Mouse (Mus musculus): Measurements from ENCODE around the gene Mrm3. TPM values are rescaled to one million over a fixed set of nuclear protein-coding genes. Genes with fewer than 3 reads are reported as not detected.

Gene Mrm3
- total RNA-seq, 2 experiments from 2014 or later, result 21.1 to 36.5 TPM

DNA sequence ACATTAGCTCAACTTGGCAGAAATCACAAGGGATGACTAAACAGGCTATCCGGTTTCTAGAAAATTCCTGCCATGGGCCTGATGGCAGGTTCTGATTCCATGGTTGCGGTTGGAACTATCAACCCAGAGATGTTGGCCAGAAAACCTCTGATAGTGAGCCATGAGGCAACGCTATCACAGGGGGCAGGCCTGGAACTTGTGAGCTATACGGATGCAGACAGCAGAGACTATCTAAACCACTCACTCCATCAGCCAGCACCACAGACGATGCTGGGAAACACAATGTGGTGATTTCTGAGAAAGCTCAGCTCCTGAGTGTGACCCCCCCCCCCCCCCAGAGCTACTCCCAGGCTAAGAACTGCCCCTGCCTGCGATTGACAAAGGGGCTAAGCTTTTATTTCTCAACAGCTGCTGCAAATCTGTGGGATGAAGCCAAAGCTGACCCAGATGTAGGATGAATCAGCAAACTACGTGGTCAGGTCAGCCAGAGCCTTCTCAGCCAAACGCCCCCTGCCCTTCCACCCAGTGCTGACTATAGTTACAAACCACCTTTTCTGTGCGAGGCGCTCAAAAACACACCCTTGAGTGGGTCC, 43.1 kb downstream of the Mrm3 start:
- ATAC-seq (replicated peaks; ENCODE audit: poor library complexity), result peak; percentile 31; the same call in 1 of the 2 replicates

DNA sequence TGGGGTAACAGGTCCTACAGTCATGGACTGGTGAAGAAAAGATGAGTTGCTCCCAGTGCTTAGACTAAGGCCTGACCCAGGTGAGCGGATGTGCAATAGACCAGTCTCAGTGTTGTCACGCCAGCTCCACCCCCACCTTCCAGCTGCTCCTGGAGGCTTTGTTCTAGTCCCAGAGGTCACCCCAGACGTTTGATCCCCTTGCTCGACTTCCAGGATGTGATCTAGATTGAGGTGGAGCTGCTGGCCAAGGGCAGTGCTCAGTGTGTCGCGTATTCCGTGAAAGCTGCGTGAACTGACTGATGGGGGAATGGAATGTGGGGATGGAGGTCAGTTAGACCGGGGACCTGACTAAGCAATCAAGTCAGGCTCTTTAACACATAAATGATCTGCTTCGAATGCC, 43.8 kb downstream of the Mrm3 start:
- no peak for ATAC-seq (replicated peaks; ENCODE audit: poor library complexity)

DNA sequence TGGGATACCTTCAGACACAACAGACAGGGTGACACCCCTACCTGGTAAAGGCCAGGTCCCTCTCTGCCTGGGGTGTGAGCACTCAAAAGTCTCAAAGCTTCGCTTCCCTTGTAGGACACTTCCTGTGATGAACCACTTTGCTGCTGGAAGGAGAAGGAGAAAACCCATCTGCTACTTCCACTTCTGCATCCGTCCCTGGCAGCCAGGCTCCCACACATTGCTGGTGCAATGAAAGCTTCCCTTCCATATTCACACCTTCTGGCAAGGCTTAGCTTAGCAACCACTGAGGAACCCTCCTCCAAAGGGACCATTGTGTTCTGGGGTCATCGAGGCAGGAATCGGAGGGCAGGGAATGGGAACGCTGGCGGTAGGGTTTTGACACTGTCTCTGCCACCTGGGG, 45.1 kb downstream of the Mrm3 start:
- ATAC-seq (replicated peaks; ENCODE audit: poor library complexity), result peak; percentile 58

GRCm38 (mm10) chr11:76290367-76290766, 46.9 kb downstream of the Mrm3 start:
- no peak for ATAC-seq (replicated peaks; ENCODE audit: poor library complexity)

DNA sequence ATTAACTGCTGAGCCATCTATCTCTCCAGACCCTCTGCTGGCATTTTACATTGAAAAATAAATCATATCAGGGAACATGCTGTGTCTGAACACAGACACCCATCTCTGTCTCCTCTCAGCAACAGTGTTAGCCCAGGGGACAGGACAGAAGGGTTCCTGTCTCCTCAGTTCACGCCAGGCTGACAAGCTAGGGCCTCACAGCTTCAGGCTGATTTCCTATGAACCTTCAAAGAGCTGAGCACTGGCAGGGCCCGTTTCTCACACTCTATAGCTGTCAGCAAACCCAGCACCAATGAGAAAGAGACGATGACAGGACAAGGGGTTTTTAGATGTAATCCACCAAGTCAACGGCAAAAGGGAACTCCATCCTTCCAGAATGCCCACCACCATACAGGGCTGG, 48.4 kb downstream of the Mrm3 start:
- ATAC-seq (replicated peaks; ENCODE audit: poor library complexity), result no peak

DNA sequence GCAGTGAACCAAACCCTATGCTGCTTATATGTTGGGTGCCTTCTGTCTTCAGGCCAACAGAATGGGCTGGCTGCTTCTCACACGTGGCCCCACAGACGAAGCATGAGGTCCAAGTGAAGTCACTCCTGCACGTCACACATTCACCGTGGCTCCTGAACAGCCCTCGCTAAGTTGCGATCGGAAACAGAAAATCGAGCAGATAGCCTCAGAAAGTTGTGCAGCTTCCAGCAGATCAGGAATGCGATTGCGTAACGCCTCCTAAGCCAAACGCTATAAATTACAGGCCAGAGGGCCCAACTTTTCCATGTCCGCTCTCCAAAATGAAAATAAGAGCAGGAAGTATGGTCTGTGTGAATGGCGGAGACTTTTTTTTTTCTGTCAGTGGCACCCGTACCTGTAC, 48.9 kb downstream of the Mrm3 start:
- ATAC-seq (replicated peaks; ENCODE audit: poor library complexity), result no peak

DNA sequence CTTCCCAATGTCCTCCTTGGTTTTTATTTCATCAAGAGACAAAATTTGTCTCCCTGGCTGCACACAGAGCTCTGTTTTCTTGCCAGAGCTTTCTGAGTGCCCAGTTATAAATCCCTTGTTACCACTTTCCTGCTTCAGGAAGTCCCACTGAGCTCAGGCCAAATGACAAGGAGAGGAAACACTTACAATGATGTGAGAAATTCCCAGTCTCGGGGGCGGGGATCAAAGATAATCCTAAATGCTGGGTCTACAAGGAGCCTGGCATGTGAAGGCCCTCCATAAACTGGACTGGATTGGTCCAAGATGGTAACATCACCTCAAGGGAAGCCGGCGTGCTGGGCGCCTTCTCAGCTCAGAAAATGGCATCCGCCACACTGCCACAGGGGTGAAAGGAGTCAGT, 49.3 kb downstream of the Mrm3 start:
- no peak for ATAC-seq (replicated peaks; ENCODE audit: poor library complexity)

DNA sequence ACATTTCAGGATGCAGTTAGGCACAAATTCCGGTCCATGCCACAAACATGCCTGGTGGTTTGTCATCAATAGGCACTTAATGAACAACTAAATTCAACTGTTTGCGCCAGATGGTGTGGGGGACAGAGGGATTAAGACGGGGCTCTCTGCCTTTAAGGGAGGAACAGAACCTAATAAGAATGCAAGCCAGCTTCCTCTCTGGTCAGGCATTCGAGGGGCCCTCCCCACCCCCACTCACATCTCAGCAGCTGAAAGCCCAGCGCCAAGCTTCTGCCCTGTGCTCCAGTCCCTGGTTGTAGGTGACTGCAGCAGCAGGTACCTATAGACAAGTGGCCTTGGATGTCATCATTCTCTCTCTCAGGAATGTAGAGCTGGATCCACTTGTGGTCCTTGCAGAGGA, 50.6 kb downstream of the Mrm3 start:
- ATAC-seq (replicated peaks; ENCODE audit: poor library complexity), result no peak

DNA sequence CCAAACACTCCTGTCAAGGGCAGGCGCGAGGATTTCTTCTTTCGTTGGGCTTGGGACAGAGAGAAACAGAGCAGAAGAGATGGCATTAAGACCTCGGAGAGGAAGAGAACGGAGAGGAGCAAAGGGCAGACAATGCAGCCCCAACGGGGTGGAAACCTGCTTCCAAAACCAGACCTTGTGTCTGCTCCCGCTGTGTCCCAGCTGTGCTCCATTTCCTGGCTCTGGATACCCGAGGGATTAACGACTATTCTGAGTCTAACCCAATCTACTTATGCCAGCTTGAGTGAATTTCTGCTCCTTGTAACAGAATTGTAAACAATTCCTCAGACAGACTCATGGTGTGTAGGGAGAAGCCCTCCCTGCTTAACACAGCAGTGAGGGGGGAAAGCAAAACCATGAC, 51.3 kb downstream of the Mrm3 start:
- ATAC-seq (replicated peaks; ENCODE audit: poor library complexity), result no peak

- ATAC-seq (replicated peaks; ENCODE audit: poor library complexity), result no peak
Measured at GRCm38 (mm10) chr11:76297252-76297651, 53.7 kb downstream of the Mrm3 start.

GRCm38 (mm10) chr11:76298457-76299000, 55.0 kb downstream of the Mrm3 start:
- no peak for ATAC-seq (replicated peaks; ENCODE audit: poor library complexity)

Other genes starting within 250 kb of the Mrm3 start
- gene 1700016K19Rik, start 243.8 kb upstream of the Mrm3 start, total RNA-seq (2015), result not detected in 2 replicates
- gene 1700016K19Rik, start 243.8 kb upstream of the Mrm3 start, total RNA-seq (2017), result not detected in 2 replicates
- 14.7 and 19.3 TPM in 2 replicates for gene Rflnb, start 215.9 kb upstream of the Mrm3 start, total RNA-seq (2015)
- 20.9 and 21.4 TPM in 2 replicates for gene Rflnb, start 215.9 kb upstream of the Mrm3 start, total RNA-seq (2017)
- gene Vps53, start 64.1 kb upstream of the Mrm3 start, total RNA-seq (2015), result 35.3 and 37.8 TPM in 2 replicates
- 35.4 and 58.6 TPM in 2 replicates for gene Vps53, start 64.1 kb upstream of the Mrm3 start, total RNA-seq (2017)
- gene Fam57a, start 64.0 kb upstream of the Mrm3 start, total RNA-seq (2015), result 3.3 and 3.5 TPM in 2 replicates
- gene Fam57a, start 64.0 kb upstream of the Mrm3 start, total RNA-seq (2017), result 2.2 and 4.1 TPM in 2 replicates
- gene Dbil5, start 26.1 kb upstream of the Mrm3 start, total RNA-seq (2015), result not detected in 2 replicates
- 0.78 TPM in 1 of 2 replicates, not detected in the other for gene Dbil5, start 26.1 kb upstream of the Mrm3 start, total RNA-seq (2017)
- gene Gemin4, start 26.1 kb upstream of the Mrm3 start, total RNA-seq (2015), result 12.3 and 23.4 TPM in 2 replicates
- gene Gemin4, start 26.1 kb upstream of the Mrm3 start, total RNA-seq (2017), result 17.4 and 19.5 TPM in 2 replicates
- 83.9 and 84.1 TPM in 2 replicates for gene Glod4, start within 50 bp of the Mrm3 start, total RNA-seq (2015)
- 156 and 273 TPM in 2 replicates for gene Glod4, start within 50 bp of the Mrm3 start, total RNA-seq (2017)
- gene Nxn, start 155.4 kb downstream of the Mrm3 start, total RNA-seq (2015), result 20.7 and 23.9 TPM in 2 replicates
- 20.0 and 26.5 TPM in 2 replicates for gene Nxn, start 155.4 kb downstream of the Mrm3 start, total RNA-seq (2017)
- gene Timm22, start 163.2 kb downstream of the Mrm3 start, total RNA-seq (2015), result 20.4 and 25.9 TPM in 2 replicates
- 11.0 and 14.2 TPM in 2 replicates for gene Timm22, start 163.2 kb downstream of the Mrm3 start, total RNA-seq (2017)

All from megakaryocyte progenitor cell, adult 5-6 weeks (primary cell).